Mouse (Mus musculus): ENCODE data around the gene Arsa. TPM values are rescaled to one million over a fixed set of nuclear protein-coding genes. Genes with fewer than 3 reads are reported as not detected.

Gene Arsa
- total and polyA plus RNA-seq, 3 experiments, result 9.1 to 28.1 TPM; not detected in 1

DNA sequence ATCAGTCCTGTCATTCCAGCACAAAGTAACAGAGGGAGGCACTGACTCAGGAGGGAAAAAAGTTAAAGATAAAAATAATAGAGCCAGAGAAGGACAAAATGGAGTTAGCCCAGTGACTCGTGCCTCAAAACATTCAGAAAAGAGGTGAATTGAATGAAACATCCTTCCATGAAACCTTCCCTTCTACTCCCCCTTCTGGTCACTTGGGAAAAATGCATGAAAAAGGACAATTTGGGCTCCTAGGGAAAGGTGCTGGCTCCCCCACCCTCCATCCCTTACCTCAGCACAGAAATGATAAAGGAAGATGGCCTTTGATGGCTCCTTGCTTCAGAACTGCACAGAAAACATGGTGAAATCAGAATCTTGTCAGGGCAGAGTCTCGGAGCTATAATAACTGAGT is 8.6 kb downstream of the Arsa start:
- no peak overlapping the region for H3K27ac ChIP-seq (ENCODE audit: control insufficient read depth, low read depth, low read length)
- H3K79me2 ChIP-seq (ENCODE audit: control insufficient read depth, insufficient read depth, low read length, poor library complexity), result no peaks in the 10 kb centered on the region
- no peaks in the 10 kb centered on the region; a peak in 1 of 4 replicates for H3K27me3 ChIP-seq (ENCODE audit: control insufficient read depth in 1 of 2, insufficient read depth in 2 of 2, low read length in 2 of 2)
- H3K4me3 ChIP-seq (ENCODE audit: control insufficient read depth in 1 of 2, insufficient read depth in 1 of 2, low read depth in 2 of 2, low read length in 2 of 2), result no peak overlapping the region
- no peaks in the 10 kb centered on the region for H3K36me3 ChIP-seq (ENCODE audit: control insufficient read depth in 1 of 2, insufficient read depth in 2 of 2, low read length in 2 of 2)
- H3K4me1 ChIP-seq (ENCODE audit: control insufficient read depth in 1 of 2, insufficient read depth in 2 of 2, low read length in 2 of 2), result no peaks in the 10 kb centered on the region
- no peak for TF ChIP-seq ETS1 (IDR thresholded peaks at IDR 0.05; ENCODE audit: low read depth, low read length)
- TF ChIP-seq GATA1 (IDR thresholded peaks at IDR 0.05; ENCODE audit: low read depth, low read length), result no peak
- TF ChIP-seq ZC3H11A (IDR thresholded peaks at IDR 0.05; ENCODE audit: low read depth, low read length), result peak; percentile 51
- peak in 2 of 3 experiments; percentile 66 to 77; a peak in 4 of 6 replicates for TF ChIP-seq CTCF (IDR thresholded peaks at IDR 0.05 in 2 of 3, conservative IDR thresholded peaks at IDR 0.05 in 1 of 3; ENCODE audit: control insufficient read depth in 1 of 3, insufficient read depth in 1 of 3, low read depth in 2 of 3, low read length in 3 of 3, poor library complexity in 1 of 3, severe bottlenecking in 1 of 3)
- TF ChIP-seq MYC (IDR thresholded peaks at IDR 0.05; ENCODE audit: low read depth, low read length), result no peak
- no peak for TF ChIP-seq CHD1 (IDR thresholded peaks at IDR 0.05; ENCODE audit: low read depth, low read length)
- no peak for TF ChIP-seq NRF1 (IDR thresholded peaks at IDR 0.05; ENCODE audit: insufficient read depth, low read depth, low read length, poor library complexity, severe bottlenecking)
- peak; percentile 24; the same call in 1 of the 2 replicates for TF ChIP-seq BHLHE40 (IDR thresholded peaks at IDR 0.05; ENCODE audit: borderline replicate concordance, low read depth, low read length)
- peak; percentile 67 for TF ChIP-seq RAD21 (IDR thresholded peaks at IDR 0.05; ENCODE audit: low read depth, low read length)
- peak; percentile 74 for TF ChIP-seq SMC3 (IDR thresholded peaks at IDR 0.05; ENCODE audit: low read depth, low read length)
- no peak for TF ChIP-seq EP300 (IDR thresholded peaks at IDR 0.05; ENCODE audit: low read depth in 1 of 2, low read length in 2 of 2)
- DNase-seq (ENCODE audit: low read depth, low spot score), result peak; percentile 67
- H3K9ac ChIP-seq (ENCODE audit: control insufficient read depth, low read depth, low read length, poor library complexity, severe bottlenecking), result no peak overlapping the region
- no peaks in the 10 kb centered on the region for H3K9me3 ChIP-seq (replicated peaks; ENCODE audit: insufficient read depth, low read length)

DNA sequence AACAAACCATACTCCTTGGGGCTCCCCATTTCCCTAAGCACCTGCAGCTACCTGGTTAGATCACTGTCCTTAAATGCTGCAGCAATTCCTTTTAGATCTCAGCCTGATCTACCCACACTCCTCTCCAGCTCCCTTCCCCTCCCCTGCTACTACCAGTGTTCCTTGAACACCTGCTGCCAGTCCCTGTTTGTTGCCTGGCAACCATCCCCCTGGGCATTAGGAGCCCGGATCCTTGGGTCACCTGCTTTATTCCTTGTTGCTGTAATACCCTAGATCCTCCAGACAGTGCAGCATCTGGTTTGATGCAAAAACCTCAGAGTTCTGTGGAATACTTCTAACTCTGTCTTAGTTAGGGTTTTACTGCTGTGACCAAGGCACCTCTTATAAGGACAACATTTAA is 12.2 kb downstream of the Arsa start:
- no peaks in the 10 kb centered on the region for H3K9me3 ChIP-seq (replicated peaks; ENCODE audit: insufficient read depth, low read length)

More for the DNA sequence above, 12.2 kb downstream of the Arsa start:
- Histone ChIP-seq H3K9ac (ENCODE audit: control insufficient read depth, low read depth, low read length, poor library complexity, severe bottlenecking) (no peak overlapping the region), H3K4me3 (ENCODE audit: control insufficient read depth in 1 of 2, insufficient read depth in 1 of 2, low read depth in 2 of 2, low read length in 2 of 2) (no peak overlapping the region), H3K4me1 (ENCODE audit: control insufficient read depth in 1 of 2, insufficient read depth in 2 of 2, low read length in 2 of 2) (no peaks in the 10 kb centered on the region), H3K36me3 (ENCODE audit: control insufficient read depth in 1 of 2, insufficient read depth in 2 of 2, low read length in 2 of 2) (no peaks in the 10 kb centered on the region), H3K27ac (ENCODE audit: control insufficient read depth, low read depth, low read length) (no peak overlapping the region), H3K27me3 (ENCODE audit: control insufficient read depth in 1 of 2, insufficient read depth in 2 of 2, low read length in 2 of 2) (no peaks in the 10 kb centered on the region; a peak in 1 of 4 replicates), H3K79me2 (ENCODE audit: control insufficient read depth, insufficient read depth, low read length, poor library complexity) (no peaks in the 10 kb centered on the region)
- TF ChIP-seq CHD1 (IDR thresholded peaks at IDR 0.05; ENCODE audit: low read depth, low read length), result no peak
- no peak for TF ChIP-seq USF2 (IDR thresholded peaks at IDR 0.05; ENCODE audit: borderline replicate concordance in 1 of 2, insufficient read depth in 1 of 2, low read depth in 1 of 2, low read length in 2 of 2)
- no peak for TF ChIP-seq ETS1 (IDR thresholded peaks at IDR 0.05; ENCODE audit: low read depth, low read length)
- TF ChIP-seq POLR2A (IDR thresholded peaks at IDR 0.05; ENCODE audit: control insufficient read depth in 1 of 2, insufficient read depth in 1 of 2, low read depth in 1 of 2, low read length in 2 of 2, poor library complexity in 1 of 2), result no peak
- TF ChIP-seq RAD21 (IDR thresholded peaks at IDR 0.05; ENCODE audit: low read depth, low read length), result no peak
- no peak for TF ChIP-seq GATA1 (IDR thresholded peaks at IDR 0.05; ENCODE audit: low read depth, low read length)
- no peak for TF ChIP-seq TCF12 (IDR thresholded peaks at IDR 0.05; ENCODE audit: low read depth, low read length)
- TF ChIP-seq ELF1 (IDR thresholded peaks at IDR 0.05; ENCODE audit: low read depth, low read length), result no peak
- TF ChIP-seq SIN3A (IDR thresholded peaks at IDR 0.05; ENCODE audit: low read length), result no peak
- no peak for TF ChIP-seq RCOR1 (IDR thresholded peaks at IDR 0.05; ENCODE audit: low read depth, low read length)
- TF ChIP-seq JUND (IDR thresholded peaks at IDR 0.05; ENCODE audit: low read depth, low read length), result no peak
- no peak for TF ChIP-seq ZNF384 (IDR thresholded peaks at IDR 0.05; ENCODE audit: low read depth, low read length)
- no peak for TF ChIP-seq USF1 (IDR thresholded peaks at IDR 0.05; ENCODE audit: low read depth, low read length)
- no peak for DNase-seq (ENCODE audit: low read depth, low spot score)

All from MEL (cell line).